Mouse (Mus musculus) gastrocnemius, adult 2 months (tissue): ENCODE data around the gene Gm20877. TPM values are rescaled to one million over a fixed set of nuclear protein-coding genes. Genes with fewer than 3 reads are reported as not detected.
"Not testable (repeated sequence)": the region's sequence is repeated elsewhere in the genome, so short reads cannot be mapped to it uniquely, and the experiment has no call there.

Source experiments
- DNase-seq: peaks from one replicate; pipeline ENCODE4 v3.0.0; 2022
- H3K27ac ChIP-seq: fragments of 200-600 bp; 2 replicates; pipeline ENCODE4 v1.8.1; 2022; ENCODE audit warnings: mild to moderate bottlenecking
- H3K4me3 ChIP-seq: fragments of 200-600 bp; 2 replicates; pipeline ENCODE4 v1.8.1; 2022; ENCODE audit warnings: mild to moderate bottlenecking, moderate library complexity
- intact Hi-C: fragments of 180-260 bp; cut with DNase I; formaldehyde crosslinking; loops from one replicate; pipeline ENCODE4 v1.15.1; 2025
- long read RNA-seq, 2 experiments: library from polyadenylated mRNA; stranded (forward); transcript quantifications; one replicate each; pipeline ENCODE4 v2.0.0; 2021
- total RNA-seq, 2 experiments: library from RNA; stranded (reverse); gene quantifications; 2 replicates each; pipeline ENCODE4 v1.2.3; 2021

The Gm20877 gene
- not detected for total RNA-seq
- long read RNA-seq, experiment 1 = 0 reads
- long read RNA-seq, experiment 2 = 0 reads

DNA sequence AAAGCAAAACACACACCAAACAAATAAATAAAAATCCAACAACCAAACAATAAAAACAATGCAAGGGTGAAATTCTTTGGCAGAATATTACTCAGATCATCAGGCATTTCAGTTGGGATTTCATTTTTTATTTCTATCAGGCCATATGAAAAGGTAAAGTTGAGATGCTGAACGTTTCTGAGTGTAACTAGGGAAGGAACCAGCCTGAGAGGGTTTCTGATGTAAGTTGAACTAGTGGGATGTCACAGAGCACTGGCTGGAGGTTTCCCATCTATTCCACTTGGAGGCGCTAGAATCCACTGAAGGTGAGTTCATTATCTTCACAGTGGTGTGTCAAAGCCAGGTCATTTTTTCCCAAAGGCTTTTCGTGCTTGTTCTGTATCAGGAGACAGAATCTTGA, at the start of gene Gm20877:
Gm20877 (plus strand) TSS at position 301 of the 400 bp plus-strand sequence.
- H3K27ac ChIP-seq, intact Hi-C loops, H3K4me3 ChIP-seq, DNase-seq: not testable (repeated sequence)
